Comparison of ENCODE assay signal across 21 mouse cellular contexts in the genomic region with DNA sequence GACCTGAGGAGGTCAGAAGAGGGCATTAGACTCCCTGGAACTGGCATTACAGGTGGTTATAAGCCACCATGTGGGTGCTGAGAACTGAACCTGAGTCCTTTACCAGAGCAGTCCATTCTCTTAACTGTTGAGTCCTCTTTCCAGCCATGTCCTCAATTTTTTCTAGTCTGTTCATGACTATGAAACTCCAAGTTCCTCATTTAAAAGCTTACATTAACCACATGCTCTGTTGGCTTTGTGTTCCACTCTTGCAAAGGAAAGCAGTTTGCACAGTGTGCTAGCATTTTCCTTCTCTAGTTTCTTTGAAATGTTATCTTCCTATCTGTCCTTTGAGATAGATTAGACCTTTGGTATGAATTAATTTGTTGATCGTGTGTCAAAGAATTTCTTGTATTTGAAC. TPM values are rescaled to one million over a fixed set of nuclear protein-coding genes. Genes with fewer than 3 reads are reported as not detected.
"Had no signal": no experiment of that assay in that cellular context is flagged by ENCODE, and none has a peak within 500 bp of the region (broad histone marks: within the 10 kb centered on the region; RNA-seq: fewer than 3 reads in every experiment).

No protein-coding gene starts in this region.

- H3K4me3 ChIP-seq: liver, embryonic 13.5 days; liver, embryonic 15.5 days; midbrain, embryonic 10.5 days; midbrain, embryonic 12.5 days; myocyte; neural tube, embryonic 13.5 days; neural tube, embryonic 15.5 days; stomach, embryonic 15.5 days had no signal

- DNase-seq: liver, embryonic 13.5 days; liver, postnatal 0 days; lung, embryonic 14.5 days; lung, postnatal 10 days; lung, postnatal 4 days; midbrain, embryonic 14.5 days; retina, postnatal 1 day; right cerebral cortex, adult 18-20 months; right cerebral cortex, postnatal 25 days; thymus, adult 2 months; thymus, postnatal 25 days; thymus, postnatal 4 days had no signal

- H3K27me3 ChIP-seq: liver, embryonic 13.5 days; liver, embryonic 15.5 days; midbrain, embryonic 12.5 days; neural tube, embryonic 13.5 days; neural tube, embryonic 15.5 days; stomach, embryonic 15.5 days had no signal

- ATAC-seq: liver, postnatal 0 days; midbrain, embryonic 16.5 days had no signal

- H3K36me3 ChIP-seq: liver, embryonic 13.5 days; liver, embryonic 15.5 days; midbrain, embryonic 10.5 days; midbrain, embryonic 12.5 days; neural tube, embryonic 13.5 days; neural tube, embryonic 15.5 days; stomach, embryonic 15.5 days had no signal

- H3K4me1 ChIP-seq: liver, embryonic 13.5 days; liver, embryonic 15.5 days; midbrain, embryonic 10.5 days; midbrain, embryonic 12.5 days; neural tube, embryonic 13.5 days; neural tube, embryonic 15.5 days; stomach, embryonic 15.5 days had no signal

RNA-seq across cellular contexts. Expression of gene Fhl2, which starts 57.3 kb away (rescaled TPM):
- total RNA-seq: megakaryocyte-erythroid progenitor cell, adult 5-6 weeks had no signal
